Mouse (Mus musculus) liver, embryonic 14.5 days (tissue): Measurements from ENCODE around the gene Cxcl10.

Source experiments
- CTCF ChIP-seq: IDR thresholded peaks from 2 replicates; pipeline ENCODE4 v1.5.1; 2016; ENCODE audit warnings: antibody characterized with exemption, low read depth, control low read depth
- EP300 ChIP-seq: IDR thresholded peaks from 2 replicates; pipeline ENCODE4 v1.6.1; 2016; ENCODE audit warnings: antibody characterized with exemption, low read depth

DNA sequence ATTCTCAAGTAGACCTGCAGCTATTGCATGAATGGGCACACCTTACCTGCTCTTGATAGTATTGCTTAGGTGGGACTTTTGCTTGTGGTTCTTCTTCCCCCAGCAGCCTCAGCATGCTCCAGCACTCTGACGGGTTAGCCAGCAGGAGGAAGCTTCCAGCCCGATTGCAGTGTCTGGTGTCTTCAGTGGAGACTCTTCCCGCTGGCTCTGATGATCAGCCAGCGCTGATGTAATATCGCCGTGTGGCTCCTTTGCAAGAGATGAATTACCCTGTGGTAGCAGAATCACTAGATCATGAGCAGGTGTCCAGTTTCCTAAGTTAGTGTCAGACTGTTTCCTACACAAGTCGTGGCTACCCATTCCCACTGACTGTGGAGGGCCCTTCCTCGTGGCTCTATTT is 3.7 kb downstream of the Cxcl10 start:
- no peak for TF ChIP-seq CTCF
- no peak for TF ChIP-seq EP300
